Mouse (Mus musculus): ENCODE measurements around the gene Ccdc155.
"Not testable (repeated sequence)": the region's sequence is repeated elsewhere in the genome, so short reads cannot be mapped to it uniquely, and the experiment has no call there.

Ccdc155 gene

DNA sequence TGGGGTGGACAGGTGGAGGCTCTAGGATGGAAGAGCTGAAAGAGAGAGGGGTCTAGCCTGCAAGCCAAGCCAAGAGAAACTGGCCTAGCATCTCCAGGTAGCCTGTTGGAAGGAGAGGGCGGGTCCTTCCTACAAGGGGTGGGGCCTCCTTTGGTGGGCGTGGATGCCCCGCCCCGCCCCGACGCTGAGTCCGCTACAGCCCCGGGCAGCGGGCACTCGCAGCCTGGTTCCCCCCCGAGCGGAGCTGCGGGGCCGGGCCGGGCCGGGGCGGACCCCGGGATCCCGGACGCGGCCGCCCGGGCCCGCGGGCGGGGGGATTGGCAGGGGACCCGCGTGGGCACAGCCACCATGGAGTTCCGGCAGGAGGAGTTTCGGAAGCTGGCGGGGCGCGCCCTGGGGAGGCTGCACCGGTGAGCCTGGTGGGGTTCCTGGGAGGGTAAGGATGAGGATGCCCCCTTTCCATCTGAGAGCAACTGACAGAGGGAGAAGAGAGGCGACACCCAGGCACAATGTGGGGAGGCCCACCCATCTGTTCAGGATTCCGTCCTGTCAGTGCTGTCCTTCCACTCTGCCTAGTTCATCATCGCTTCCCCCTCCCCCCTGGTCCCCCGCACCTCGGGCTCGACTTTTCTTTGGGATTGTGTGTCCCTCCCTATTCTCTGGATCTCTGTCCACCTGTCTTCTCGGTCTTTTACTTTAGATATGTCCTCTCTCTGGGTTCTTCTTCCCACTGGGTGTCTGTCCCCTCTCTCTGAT, 40.8 kb downstream of the Ccdc155 start, which contains the start of gene Slc17a7:
Slc17a7 (plus strand) TSS at position 215 of the 756 bp plus-strand sequence.
- DNase-seq (ENCODE audit: low spot score), result no peak

DNA sequence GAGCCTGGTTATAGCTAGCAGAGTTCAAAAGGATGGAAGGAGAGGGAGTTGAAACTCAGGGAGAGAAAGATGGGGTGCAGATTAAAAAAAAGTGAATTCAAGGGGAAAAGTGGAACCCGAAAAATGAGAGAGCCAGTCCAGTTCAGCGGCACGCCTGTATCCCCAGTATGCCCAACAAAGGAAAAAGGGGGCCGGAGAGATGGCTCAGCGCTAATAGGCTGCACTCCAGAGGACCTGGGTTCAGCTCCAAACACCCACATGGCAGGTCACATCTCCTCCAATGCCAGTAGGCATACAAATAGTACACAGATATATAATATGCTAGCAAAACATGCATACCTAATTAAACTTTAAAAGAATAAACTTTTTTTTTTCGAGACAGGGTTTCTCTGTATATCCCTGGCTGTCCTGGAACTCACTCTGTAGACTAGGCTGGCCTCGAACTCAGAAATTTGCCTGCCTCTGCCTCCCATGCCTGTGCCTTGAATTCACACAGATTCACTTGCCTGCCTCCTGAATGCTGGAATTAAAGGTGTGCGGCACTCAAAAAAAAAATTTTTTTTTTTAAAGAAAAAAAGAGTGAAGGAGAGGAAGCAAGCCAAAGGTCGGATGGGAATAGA, 41.6 kb downstream of the Ccdc155 start:
- DNase-seq (ENCODE audit: low spot score), result no peak

DNA sequence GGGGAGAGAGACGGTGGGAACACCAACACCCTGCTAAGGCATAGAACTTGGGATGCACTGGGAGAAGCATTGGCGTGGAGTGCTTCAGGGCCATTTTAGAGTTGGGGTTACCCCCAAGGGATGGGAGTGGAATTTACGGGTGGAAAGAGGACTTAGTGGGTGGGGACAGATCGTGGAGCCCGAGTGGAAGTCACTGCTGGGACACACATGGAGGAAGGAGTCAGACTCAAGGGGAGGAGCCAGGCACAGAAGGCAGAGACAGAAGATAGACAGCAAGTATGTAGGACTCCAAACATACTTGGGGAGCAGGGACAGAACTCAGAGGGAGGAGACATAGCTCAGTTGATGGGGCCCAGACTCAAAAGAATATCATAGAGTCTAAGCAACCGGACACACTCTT, 42.1 kb downstream of the Ccdc155 start:
- no peak for DNase-seq (ENCODE audit: low spot score)

DNA sequence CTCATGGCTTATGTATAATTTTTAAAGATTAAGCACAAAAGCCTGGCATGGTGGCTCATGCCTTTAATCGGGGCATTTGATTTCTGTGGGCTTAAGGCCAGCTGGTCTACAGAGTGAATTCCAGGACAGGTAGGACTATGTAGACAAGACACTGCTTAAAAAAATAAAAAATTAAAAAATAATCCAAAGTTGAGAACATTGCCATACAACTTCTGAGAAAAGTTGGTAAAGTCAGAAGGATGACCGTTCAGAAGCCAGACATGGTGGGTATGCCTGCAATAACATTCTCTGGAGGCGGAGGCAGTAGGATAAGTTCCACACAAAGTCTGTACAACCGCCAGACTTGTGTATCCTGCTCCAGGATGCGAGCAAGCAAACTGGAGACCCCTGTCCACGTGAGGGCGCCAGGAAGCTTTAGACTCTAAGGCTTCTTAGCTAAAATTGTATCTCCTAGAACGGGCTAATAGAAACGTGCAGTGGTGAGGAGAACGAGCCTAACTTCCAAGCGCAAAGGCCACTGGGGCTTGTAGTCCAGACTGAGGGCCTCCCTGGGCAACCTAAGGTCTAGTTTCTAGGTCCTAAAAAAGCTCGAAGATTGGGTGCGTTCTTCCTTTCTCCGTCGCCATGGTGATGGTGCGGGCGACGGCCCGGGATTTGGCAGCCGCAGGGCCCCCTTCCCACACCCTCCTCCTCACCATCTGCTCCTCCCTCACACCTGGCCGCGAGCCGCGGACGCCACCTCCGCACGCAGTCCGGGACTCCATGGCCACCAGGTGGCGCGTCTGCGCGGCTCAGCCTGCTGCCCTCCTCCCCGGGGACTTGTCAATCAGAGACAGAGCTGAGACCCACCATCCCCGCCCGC, 42.8 kb downstream of the Ccdc155 start:
- DNase-seq (ENCODE audit: low spot score), result peak; percentile 93

- no peak for DNase-seq (ENCODE audit: low spot score)
These were observed 43.8 kb downstream of the Ccdc155 start for GRCm38 (mm10) chr7:45160866-45161265.

GRCm38 (mm10) chr7:45160316-45160800, 44.3 kb downstream of the Ccdc155 start:
- DNase-seq (ENCODE audit: low spot score), result no peak

GRCm38 (mm10) chr7:45158991-45159390, 45.7 kb downstream of the Ccdc155 start:
- no peak for DNase-seq (ENCODE audit: low spot score)

GRCm38 (mm10) chr7:45157459-45157858, 47.2 kb downstream of the Ccdc155 start:
- DNase-seq (ENCODE audit: low spot score), result no peak

- no peak for DNase-seq (ENCODE audit: low spot score)
These were observed 48.5 kb downstream of the Ccdc155 start for GRCm38 (mm10) chr7:45156206-45156605.

GRCm38 (mm10) chr7:45155590-45155989, 49.1 kb downstream of the Ccdc155 start:
- no peak for DNase-seq (ENCODE audit: low spot score)

DNA sequence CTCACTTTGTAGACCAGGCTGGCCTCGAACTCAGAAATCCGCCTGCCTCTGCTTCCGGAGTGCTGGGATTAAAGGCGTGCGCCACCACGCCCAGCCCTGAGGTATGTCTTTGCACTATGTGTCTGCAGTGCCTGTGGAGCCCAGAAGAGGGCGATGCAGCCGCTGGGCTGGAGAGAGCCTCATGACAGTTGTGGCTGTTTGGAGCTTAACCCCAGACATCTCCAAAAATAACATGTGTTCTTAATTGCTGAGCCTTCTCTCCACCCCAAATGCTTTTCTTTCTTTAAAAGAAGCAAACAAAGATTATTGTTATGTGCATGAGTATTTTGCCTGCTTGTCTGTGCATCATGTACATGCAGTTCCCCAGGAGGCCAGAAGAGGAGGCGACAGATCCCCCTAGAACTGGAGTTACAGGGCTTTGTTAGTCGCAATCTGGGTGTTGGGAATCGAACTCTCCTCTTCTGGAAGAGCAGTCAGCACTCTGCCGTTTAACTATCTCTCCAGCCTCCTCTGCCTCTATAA, 49.6 kb downstream of the Ccdc155 start:
- peak; percentile 44 for DNase-seq (ENCODE audit: low spot score)

DNA sequence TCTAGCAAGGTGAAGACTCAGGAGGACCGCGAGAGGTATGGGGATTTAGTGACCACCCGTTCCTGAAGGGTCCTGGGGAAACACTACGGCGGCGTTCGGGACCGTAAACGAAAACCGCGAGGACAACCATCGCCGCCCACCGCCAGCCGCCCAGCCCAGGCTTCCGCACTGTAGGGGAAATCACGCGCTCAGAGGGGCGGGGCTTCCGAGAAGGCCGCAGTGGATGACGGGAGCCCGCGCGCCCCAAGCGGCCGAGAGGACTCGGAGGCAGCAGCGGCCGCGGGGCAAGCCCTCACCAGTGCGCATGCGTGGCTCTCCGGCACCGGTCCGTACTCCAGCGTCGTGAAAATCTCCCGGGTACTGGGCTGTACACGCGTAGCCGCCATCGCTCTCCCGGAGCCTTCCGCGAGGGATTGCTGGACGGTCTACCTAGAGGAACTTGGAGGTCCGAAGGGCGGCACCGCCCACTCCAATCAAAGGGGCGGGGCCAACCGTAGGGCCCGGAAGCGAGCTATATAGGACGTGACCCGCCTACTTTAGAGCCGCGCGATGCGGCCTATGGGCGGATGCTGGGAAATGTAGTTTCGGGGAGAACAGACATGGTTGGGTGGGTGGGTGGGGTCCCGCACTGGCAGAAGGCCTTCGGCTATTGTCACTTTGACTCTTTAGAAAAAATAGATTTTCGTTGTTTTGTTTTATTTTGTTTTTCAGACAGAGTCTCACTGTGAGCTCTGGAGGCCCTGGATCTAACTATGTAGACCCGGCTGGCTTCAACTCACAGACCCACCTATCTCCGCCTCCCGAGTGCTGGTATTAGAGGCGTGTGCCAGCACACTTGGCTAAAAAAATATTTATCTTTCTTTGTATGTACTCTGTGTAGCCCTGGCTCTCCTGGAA, 50.3 kb downstream of the Ccdc155 start, which contains the start of the genes Pih1d1 and Aldh16a1:
Pih1d1 (plus strand) TSS at position 208 of the 897 bp plus-strand sequence.
Aldh16a1 (minus strand) TSS at position 489 of the 897 bp plus-strand sequence.
- DNase-seq (ENCODE audit: low spot score), result peak; percentile 96

GRCm38 (mm10) chr7:45153586-45153985, 51.1 kb downstream of the Ccdc155 start:
- DNase-seq (ENCODE audit: low spot score), result no peak

DNA sequence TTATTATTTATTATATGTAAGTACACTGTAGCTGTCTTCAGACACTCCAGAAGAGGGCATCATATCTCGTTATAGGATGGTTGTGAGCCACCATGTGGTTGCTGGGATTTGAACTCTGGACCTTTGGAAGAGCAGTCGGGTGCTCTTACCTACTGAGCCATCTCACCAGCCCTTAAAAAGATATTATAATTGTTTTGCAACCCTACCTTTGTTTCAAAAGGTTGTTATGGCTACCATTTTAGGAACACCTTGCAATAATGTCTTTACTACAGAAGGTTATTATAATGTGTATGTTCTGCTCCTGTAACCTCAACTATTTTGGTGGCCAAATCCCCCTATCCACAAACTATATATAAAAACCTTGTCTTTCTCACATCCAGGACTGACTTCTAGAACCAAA, 51.6 kb downstream of the Ccdc155 start:
- not testable (repeated sequence) for DNase-seq (ENCODE audit: low spot score)

- DNase-seq (ENCODE audit: low spot score), result no peak
These were observed 53.4 kb downstream of the Ccdc155 start for GRCm38 (mm10) chr7:45151303-45151702.

DNA sequence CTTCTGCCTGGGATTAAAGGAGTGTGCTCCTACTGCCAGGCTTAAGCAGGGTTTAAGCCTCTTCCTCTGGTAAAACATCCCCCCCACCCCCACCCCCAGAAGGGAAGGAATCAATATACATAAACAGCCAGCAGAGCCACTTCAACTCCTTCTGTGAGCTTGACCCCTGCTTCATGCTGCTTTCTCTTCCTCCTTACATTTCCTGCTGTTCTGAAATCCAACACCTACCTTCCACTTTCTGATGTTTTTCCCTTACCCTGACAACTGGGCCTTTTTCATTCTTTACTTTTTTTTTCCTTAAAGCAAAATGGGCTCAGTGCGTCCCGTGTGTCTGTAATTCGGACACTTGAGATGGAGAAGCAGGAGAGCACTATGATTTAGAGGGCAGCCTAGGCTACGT, 54.4 kb downstream of the Ccdc155 start:
- no peak for DNase-seq (ENCODE audit: low spot score)

DNA sequence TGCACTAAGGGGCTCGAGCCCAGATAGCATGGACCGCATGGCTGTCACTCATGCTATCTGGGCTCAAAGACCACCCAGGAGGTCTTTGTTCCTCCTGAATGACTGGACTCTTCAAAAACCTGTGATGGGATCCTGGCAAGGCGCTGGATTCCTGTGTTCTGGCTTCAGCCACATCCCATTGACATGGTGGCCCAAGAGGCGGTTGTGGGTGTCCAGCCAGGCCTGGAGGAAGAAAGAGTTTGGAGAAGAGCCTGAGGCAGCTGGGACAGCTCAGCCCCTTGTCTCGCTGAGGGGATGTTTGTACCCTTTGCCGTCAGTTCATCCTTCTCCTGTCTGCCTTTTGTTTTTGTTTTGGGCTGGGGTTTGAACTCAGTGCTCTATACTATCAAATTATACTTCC, 55.1 kb downstream of the Ccdc155 start:
- no peak for DNase-seq (ENCODE audit: low spot score)

- DNase-seq (ENCODE audit: low spot score), result no peak
These were observed 56.1 kb downstream of the Ccdc155 start for GRCm38 (mm10) chr7:45148534-45149098.

GRCm38 (mm10) chr7:45147899-45148298, 56.8 kb downstream of the Ccdc155 start:
- no peak for DNase-seq (ENCODE audit: low spot score)

DNA sequence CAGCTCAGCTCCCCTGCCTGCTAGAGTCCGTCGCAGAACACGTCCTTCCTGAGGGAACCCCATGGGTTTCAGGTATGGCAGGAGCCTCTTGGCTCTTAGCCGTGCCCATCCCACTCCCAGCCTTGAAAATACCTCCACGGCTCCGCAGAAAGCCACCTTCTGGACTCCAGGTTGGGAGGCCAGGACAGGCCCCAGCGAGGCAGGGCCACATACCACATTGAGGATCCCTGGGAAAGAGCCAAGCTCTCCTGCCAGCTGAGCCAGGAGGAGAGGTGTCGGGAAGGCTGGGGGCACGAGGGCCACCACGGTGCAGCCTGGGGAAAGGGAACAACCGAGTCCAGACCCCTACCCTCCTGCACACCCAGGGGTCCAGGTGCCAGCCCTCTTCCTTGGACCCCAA, 57.4 kb downstream of the Ccdc155 start:
- no peak for DNase-seq (ENCODE audit: low spot score)

GRCm38 (mm10) chr7:45145460-45145859, 59.2 kb downstream of the Ccdc155 start:
- DNase-seq (ENCODE audit: low spot score), result no peak
